Mouse (Mus musculus) layer of hippocampus, postnatal 10 days (tissue): ENCODE results near the gene Trim15. TPM values are rescaled to one million over a fixed set of nuclear protein-coding genes. Genes with fewer than 3 reads are reported as not detected.
A peak's percentile ranks its signal among the peaks of the same experiment; 100 is the strongest.
"Not testable (repeated sequence)": the region's sequence is repeated elsewhere in the genome, so short reads cannot be mapped to it uniquely, and the experiment has no call there.

Experiments
- DNase-seq, 2 experiments: peaks; one replicate each; pipeline ENCODE4 v3.0.0; 2021; ENCODE audit warnings: low spot score in 2 of 2
- long read RNA-seq: library from polyadenylated mRNA; stranded (forward); transcript quantifications from one replicate; pipeline ENCODE4 v2.0.0, GENCODE M21; 2023
- total RNA-seq, 2 experiments: library from RNA; stranded (reverse); gene quantifications; 2 replicates each; pipeline ENCODE4 v1.2.3; 2021

Trim15 gene
- not detected for total RNA-seq
- long read RNA-seq, result 0 reads

DNA sequence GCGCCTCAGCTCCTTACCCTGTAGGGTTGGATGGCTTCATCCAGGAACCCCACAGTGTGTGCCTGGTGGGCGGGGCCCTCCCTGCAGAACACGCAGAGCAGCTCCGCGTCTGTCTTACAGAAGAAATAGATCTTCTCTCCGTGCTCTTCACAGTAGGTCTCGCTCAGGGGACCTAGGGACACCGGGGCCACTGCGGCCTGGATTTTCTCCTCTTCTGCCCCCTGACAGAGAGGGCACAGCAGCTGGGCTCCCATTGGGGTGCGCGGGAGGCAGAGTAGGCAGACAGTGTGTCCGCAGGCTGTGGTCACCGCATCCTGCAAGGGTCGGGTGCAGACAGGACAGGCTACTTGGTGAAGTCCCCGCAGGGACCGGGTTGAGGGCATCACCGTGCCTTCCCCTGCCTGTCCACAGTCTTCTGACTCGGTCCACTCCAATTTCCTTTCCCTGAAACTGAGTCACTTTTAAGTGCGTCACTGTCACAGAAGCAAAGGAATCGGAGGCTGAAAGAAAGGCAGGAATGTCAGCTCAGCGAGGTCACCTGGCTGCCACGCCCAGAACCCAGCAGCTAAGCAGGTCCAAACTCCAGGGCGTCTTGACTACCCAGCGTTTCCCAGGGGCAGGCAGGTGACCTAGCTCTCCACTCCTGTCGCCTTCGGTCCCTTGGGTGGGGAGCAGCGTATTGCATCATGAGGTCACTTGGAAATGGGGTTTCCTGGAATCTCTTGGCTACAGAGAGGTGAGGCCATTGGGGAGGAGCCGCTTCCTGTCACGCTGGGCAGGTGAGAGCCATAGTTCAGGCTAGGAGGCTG lies at the start of gene Trim15:
Gene Trim15 (minus strand): TSS at position 492 of the 809 bp plus-strand sequence.
- no peak for DNase-seq

DNA sequence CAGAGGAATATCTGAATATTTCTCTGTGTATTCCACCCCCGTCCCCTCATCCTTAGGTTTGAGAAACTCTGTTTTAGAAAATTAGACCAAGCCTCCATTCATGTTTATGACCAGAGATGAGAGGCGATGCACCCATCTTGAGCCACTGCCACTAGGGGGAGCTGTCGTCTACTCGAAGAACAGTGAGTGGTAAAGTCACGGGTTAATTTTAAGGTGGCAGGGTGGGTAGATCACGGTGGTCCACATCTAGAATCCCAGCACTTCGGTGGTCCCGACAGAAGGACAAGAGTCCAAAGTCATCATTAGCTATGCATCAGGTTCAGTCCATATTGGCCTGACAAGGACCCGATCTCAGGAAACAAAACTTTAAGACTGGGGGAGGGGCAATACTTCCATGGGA lies 48.1 kb upstream of the Trim15 start:
- peak; percentile 72 to 79 for DNase-seq

DNA sequence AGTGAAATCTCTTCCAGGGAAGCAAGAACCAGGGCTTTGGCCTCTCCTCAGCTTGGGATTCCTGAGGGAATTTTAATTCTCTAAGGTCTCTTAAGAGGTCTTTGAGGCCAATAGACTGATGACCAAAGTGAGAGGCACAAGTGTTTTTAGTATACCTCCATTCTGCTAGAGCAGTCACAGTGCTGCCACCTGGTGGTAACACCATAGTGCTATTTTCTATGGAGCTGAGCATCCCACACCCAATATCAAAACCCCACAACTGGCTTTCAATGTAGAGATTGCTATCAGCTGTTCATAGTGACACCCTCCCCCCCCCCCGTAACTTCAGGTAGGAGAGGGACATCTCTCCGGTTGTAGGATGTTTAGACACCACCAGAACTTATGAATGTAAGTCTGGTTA lies 47.1 kb upstream of the Trim15 start:
- peak; percentile 79 to 83 for DNase-seq

DNA sequence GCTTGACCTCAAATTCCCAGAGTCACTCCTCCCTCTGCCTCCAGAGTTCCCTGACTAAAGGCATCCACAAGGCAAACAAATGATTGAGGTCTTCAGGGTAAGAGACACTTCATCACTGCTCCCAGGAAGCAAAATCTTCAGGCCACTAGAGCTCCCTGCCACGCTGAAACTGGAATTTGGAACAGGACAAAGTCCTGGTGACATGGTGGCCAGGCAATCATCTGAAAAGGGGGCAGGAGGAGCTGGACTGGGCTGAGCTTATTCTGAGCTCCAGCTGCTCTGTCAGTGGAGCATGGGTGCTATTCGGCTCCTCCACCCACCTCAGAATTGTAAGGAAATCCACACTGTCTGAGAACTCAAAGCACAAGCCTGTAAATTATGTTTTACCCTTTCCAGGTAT lies 45.0 kb upstream of the Trim15 start:
- no peak for DNase-seq

DNA sequence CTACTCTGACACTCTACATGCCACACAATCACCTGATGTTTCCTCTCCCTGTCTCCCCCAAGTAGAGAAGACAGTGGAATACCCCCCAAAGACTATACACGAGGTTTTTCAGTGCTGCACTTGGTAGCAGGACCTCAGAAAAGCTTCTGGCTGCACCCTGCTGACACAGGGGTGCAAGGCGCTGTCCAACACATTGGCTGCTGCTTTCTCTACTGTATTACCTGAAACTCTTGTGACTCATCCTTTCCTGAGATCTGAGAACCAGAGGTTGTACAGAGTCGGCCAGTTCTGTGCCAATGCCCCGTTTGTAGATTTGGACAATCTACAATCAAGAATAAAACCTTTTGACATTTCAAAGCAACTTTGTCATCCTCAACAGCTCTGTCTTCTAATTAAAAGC lies 42.8 kb upstream of the Trim15 start:
- no peak for DNase-seq

DNA sequence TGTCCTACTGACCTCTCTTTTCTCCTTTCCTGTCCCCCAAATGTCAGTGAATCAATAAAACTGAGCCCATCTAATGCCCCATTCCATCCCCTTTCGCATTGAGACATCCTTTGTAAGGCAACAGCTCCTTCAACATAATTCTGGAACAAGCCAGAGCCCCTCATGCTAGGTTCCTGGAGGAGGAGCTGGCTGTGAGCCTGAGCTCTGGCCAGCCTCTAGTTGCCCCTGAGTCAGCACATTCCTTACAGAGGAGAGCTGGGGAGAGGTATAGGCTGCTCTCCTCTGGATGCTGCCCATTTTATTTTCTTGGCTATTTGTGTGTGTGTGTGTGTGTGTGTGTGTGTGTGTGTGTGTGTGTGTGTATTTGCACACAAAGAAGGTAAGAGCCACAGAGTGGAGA lies 41.2 kb upstream of the Trim15 start:
- no peak for DNase-seq

DNA sequence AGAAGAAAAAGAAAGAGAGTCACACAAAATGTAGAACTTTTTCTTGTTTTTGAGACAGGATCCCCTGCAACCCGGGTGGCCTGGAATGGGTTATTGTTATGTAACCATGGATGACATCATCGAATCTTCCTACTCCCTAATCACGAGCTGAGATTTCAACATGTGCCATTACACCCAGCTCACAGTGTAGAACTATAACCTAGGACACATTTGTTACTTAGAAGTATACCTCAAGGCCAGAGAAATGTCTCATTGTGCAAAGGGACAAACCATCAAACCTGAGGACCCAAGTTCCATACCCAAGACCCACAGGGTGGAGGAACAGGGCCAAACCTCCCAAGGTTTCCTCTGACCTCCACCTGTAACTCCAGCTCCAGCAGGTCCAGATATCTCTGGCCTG lies 36.6 kb upstream of the Trim15 start:
- DNase-seq, result no peak

DNA sequence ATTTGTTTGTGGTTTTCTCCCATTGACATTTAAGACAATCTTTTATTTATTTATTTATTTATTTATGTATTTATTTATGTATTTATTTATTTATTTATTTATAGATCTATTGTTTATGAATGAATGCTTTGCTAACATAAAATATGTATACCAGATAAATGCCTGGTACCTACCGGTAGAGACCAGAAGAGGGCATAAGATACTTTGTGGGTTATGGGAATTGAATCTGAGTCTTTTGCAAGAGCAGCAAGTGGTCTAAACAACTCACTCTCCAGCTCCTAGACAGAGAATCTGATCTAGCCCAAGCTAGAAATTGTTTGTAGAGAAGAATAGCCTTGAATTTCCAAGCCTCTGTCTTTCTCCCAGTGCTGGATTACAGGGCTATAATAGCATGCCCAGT lies 33.7 kb upstream of the Trim15 start:
- DNase-seq, result no peak

DNA sequence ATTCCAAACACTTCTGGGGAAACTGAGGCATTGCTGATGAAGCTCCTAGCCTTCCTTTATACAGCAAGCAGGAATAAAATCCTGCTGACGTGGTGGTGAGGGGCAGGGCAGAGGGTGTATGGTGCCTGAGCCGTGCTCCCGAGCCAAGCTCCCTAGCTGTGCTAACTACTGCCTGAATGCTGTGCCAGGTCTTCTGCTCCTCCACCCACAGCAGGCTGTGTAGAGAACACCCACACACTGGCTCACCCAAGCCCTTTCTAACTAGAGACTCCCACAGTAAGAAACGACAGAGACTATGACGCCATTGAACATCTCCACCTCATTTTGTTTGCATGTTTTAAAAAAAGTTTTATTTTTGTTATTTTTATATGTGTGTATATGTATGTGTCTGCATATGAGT lies 33.0 kb upstream of the Trim15 start:
- peak; percentile 10 to 15 for DNase-seq

DNA sequence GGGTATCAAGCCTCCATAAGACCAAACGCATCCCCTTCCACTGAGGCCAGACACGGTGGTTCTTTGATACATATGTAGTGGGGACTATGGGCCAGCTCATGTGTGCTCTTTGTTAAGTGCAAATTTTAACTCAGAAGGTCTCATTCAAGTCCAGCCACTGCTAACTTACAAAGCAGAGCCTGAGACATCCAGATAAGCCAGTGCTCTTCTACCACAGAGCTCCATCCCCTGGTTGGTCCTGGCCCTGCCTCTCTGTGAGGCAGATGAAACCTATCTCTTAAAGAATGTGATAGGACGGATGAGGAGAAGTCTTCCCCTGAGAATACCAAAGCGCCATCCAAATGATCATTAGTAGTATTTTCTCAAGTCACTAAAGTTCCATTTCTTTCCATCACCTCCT lies 32.4 kb upstream of the Trim15 start:
- no peak for DNase-seq

DNA sequence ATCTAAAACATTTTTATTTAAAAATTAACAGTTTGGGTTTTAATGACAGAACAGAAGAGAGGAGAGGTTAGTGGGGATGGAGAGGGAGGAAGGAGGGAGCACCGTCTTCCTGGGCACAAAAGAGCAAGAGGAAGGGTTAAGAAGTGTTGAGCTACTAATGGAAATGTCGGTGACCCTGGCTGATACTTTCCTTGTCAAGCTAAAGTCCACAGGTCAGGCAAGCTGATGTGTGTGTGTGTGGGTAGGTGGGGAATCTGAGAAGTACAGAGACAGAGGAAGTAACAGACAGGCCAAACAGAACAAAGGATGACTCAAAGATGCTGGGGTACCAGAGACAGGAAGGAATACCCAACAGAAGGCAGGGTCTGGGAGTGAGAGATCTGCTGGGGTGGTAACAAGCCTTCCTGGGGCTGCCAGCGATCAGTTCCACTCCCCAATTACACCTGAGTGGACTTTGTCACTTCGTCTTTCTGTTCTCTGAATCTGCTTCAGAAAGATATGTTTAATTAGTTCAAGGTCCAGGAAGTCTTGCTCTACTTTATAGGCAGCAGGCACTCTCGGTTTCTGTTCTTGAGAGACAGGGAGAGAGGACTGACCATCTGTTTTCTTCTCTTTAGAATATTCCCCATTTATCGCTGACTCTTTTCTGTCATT lies 30.7 kb upstream of the Trim15 start, which contains the start of gene Trim31:
Gene Trim31 (plus strand): TSS at position 567 of the 654 bp plus-strand sequence.
- no peak for DNase-seq

DNA sequence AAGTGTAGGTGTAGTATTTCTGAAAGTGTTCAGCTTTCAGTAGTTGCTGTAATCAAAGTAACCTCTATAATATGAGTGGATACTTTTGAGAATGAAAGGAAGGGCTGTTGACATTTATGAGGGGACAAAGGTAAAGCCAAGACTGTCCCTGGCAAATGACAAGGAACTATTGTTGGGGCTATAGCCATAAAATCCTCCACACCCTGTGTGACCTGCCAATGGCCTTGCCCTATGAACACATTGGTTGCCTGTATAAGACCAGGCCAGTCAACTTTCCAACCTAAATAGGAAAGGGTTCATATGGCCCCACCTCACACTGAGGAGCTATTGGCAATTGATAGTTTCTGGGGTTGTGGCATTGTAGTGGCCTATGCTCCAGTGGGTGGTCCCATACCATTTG lies 30.1 kb upstream of the Trim15 start:
- DNase-seq, result no peak

DNA sequence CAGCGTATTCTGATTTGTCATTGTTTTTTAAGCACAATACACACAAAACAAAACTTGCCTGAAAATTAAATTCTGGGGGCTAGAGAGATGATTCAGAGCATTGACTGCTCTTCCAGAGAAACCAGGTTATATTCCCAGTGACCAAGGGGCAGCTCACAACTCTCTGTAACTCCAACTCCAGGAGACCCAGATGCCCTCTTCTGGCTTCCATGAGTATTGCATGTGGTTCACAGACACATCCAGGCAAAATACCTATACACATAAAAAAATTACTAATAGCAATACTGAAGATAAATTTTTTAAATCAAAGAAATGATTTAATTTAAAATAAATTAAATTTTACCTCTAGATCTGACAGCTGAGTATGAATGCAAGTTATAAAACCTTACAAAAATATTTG lies 29.6 kb upstream of the Trim15 start:
- DNase-seq, result peak; percentile 27 to 43

DNA sequence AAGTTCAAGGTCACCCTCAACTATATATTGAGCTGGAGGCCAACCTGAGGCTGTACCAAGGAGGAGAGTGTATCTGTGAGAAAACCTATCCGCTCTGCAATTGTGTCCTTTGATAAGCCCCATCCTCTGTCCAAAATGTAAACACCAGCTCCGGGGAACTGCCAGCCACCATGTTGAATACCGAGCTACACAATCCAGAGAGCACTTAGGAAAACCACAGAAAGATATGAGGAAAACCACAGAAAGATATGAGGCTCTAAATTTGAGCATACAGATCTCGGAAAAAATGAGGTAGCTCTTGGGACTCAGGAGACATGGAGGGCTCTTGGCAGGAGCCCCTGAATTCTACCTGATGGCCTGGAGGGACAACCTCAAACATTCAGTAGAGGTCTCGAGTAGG lies 26.4 kb upstream of the Trim15 start:
- DNase-seq, result no peak

DNA sequence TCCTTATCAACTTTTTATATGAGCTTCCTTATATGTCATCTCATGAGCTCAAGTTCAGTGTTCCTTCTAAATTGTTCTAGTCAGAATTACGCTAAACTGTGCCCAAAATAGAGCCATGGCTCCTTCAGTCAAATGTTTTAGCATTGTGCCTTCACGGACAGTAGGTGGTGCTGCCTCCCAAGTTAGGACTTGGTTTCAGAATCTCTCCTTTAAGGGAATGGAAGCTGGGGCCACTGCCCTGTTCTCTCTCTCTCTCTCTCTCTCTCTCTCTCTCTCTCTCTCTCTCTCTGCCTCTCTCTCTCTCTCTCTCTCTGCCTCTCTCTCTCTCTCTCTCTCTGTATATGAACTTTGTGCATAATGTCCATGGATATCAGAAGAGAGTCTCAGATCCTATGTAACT lies 25.4 kb upstream of the Trim15 start:
- peak; percentile 43 to 68 for DNase-seq

DNA sequence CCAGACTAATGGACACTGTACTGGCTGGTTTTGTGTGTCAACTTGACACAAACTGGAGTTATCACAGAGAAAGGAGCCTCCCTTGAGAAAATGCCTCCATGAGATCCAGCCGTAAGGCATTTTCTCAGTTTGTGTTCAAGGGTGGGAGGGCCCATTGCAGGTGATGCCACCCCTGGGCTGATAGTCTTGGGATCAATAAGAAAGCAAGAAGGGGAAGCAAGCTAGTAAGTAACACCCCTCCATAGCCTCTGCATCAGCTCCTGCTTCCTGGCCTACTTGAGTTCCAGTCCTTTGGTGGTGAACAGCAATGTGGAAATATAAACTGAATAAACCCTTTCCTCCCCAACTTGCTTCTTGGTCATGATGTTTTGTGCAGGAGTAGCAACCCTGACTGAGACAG lies 24.5 kb upstream of the Trim15 start:
- DNase-seq, result not testable (repeated sequence)

DNA sequence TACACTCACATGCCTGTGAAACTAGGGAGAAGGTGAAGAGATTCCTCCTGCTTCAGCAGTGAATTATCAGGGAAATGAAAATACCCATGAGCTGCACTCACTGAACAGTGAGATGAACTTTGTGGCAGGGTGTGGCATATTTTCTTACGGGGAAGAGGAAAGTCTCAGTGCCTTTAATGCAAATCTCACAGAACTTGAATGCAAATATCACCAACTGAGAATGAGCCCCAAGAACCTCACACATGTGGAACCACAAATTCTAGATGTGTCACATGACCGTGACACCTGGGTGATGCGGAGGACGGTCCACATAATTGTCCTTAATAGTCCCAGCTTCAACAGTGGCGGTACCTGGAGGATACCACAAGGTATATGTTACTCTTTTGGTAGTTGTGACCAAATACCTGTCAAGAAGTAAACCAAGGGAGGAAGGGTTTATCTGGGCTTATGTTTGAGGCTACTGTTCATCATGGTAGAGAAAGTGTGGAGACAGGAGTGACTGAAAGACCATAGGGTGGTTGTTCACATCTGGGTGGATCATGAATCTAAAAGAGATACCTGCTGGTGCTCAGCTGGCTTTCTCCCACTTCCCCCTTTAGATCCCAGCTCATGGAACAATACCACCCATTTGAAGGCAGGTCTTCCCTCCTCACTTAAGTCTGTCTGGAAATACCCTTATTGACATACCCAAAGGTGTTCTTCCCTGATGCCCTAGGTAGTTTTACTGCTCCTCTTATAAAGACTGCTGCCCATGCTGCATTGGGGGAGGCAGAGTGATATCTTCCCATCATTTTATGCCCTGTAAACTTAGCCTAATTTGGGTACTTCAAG lies 23.3 kb upstream of the Trim15 start, which contains the start of gene Trim40:
Gene Trim40 (minus strand): TSS at position 51 of the 831 bp plus-strand sequence.
- no peak for DNase-seq

DNA sequence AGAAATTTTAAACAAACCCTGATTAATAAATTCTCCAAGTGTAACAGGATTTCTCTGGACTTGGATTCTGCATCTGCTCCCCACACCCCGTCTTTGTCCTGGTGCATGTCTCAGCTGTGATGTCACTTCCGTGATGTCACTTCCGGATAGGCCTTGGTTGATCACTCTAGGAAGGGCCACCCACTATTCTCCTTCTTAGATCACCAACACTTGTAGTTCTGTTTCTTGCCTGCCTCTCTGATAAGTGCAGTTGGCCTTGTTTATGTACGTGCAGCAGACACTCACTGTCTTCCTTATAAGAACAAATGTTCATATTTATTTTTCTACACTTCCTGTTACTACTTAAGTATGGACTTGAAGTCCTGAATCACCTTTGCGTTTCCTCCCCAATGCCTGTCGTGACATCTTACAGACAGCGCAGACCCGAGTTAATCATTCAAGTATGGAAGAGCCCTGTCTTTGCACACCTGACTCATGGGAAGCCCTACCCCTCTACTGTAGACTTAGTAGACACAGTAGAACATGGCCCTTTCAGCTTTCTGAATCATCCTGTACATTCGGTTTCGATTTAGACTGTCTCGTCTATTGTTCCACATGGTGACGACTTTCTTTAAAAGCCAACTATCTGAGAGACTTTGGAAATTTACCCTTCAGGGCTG lies 18.3 kb upstream of the Trim15 start:
- DNase-seq, result no peak

DNA sequence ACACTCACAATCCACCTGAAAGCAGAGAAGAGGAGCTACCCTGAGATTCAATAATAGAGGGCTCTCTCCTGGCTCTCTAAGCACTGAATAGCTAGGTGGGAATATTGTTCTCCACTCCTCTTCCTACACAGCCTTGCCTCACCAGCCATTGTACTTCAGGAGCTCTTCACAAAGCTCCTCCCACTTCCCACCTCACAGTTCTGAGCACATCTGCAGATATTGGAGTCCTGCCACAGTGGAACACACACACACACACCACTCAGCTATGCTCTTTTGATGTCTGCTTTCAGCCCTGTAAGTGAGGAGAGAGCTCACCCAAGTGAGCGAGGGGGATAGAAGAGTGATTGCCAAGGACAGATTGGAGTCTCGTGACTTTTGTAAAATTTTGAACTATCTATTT lies 16.3 kb upstream of the Trim15 start:
- no peak for DNase-seq

DNA sequence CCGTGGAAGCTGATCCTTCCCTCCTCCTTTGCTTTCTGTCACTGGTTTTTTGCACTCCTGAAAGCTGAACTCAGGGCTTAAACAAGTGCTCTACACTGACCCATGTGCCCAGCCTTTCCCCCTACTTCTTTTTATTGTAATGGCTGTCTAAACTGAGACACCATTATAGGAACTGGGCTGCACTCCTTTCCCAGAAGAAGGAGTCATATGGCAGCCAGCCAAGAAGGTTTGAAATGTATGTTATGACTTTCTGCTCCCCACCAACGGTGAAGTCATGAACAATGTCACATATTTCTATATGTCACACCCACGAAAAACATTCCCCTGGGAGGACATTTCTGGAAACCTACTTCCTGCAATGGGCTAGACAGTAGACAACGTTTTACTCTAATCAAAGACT lies 7.6 kb upstream of the Trim15 start:
- no peak for DNase-seq
